Mouse (Mus musculus): ENCODE data around the gene Prr5l. TPM values are rescaled to one million over a fixed set of nuclear protein-coding genes. Genes with fewer than 3 reads are reported as not detected.

The Prr5l gene
- polyA plus RNA-seq, 1 experiment from 2014 or later = 14.2 TPM

DNA sequence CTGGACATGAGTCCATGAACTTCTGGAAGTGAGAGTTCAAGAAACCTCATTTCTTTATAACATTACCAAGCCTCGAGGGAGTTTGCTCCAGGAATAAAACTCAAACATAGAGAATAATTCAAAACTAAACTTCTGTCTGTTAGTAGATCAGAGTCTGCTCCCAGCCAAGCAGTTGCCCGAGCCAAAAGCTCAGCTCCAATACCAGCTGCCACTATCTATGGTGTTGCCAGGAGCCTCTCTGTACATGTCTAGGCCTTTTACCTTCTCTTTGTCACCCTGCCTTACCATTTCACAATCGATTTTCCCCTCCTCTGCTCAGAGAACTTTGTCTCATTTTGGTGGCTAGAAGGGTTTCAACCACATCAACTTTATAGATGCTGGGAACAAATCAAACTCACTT, 209.3 kb downstream of the Prr5l start:
- Histone ChIP-seq H3K4me1 (ENCODE audit: control insufficient read depth, insufficient read depth, low read length) (no peaks in the 10 kb centered on the region), H3K27me3 (replicated peaks; ENCODE audit: control insufficient read depth, insufficient read depth, low read length) (no peaks in the 10 kb centered on the region), H3K36me3 (ENCODE audit: control insufficient read depth, insufficient read depth, low read length) (no peaks in the 10 kb centered on the region), H3K27ac (replicated peaks; ENCODE audit: low read depth, low read length) (no peak overlapping the region), H3K4me3 (ENCODE audit: low read depth, low read length) (no peak overlapping the region), H3K4me2 (ENCODE audit: low read depth, low read length) (no peak overlapping the region), H3K9ac (ENCODE audit: low read depth, low read length) (no peak overlapping the region), H3K9me3 (ENCODE audit: control insufficient read depth, low read length) (no peaks in the 10 kb centered on the region)
- ATAC-seq (ENCODE audit: low read depth) (no peak), DNase-seq (ENCODE audit: low spot score) (no peak)
- 77% methylated on average over 3 of the region's 3 CpGs for WGBS

DNA sequence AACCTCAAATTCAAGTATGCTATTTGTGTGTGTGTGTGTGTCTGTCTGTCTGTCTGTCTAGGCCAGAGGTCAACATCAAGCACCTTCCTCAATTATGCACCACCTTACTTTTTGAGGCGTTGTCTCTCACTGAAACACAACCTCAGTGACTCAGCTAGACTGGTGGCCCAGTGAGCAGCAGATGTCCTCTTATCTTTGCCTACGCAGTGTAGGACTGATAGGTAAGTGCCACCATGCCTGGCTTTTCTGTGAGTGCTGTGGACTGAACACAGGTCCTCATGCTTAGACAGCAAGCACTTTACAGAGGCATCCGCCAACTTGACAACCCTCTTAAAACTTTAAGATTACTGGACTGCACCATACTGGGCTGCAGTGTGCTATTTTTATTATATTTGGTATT, 214.1 kb downstream of the Prr5l start:
- Histone ChIP-seq H3K4me2 (ENCODE audit: low read depth, low read length) (no peak overlapping the region), H3K9ac (ENCODE audit: low read depth, low read length) (no peak overlapping the region), H3K27ac (replicated peaks; ENCODE audit: low read depth, low read length) (no peak overlapping the region), H3K4me1 (ENCODE audit: control insufficient read depth, insufficient read depth, low read length) (no peaks in the 10 kb centered on the region), H3K36me3 (ENCODE audit: control insufficient read depth, insufficient read depth, low read length) (no peaks in the 10 kb centered on the region), H3K9me3 (ENCODE audit: control insufficient read depth, low read length) (no peaks in the 10 kb centered on the region), H3K4me3 (ENCODE audit: low read depth, low read length) (no peak overlapping the region), H3K27me3 (replicated peaks; ENCODE audit: control insufficient read depth, insufficient read depth, low read length) (no peaks in the 10 kb centered on the region)
- ATAC-seq (ENCODE audit: low read depth) = no peak
- DNase-seq (ENCODE audit: low spot score) = no peak
- 89% methylated on average over 3 of the region's 3 CpGs for WGBS

DNA sequence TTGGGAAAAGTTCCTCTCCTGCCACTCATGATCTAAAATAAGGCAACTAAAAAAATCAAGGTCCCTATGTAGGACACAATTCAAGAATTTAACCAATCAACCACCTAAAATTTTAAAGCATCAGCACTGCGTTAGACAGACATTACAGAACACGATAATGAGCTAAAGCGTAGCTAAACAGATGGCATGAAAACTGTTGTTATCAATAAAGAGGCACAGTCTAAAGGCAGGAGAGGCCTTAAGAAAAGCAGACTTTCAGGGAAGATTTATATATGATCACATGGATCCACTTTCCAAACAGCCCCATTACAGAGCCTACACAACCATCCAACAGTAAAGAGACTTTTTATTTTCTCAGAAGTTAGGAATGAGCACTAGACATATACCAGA, 217.1 kb downstream of the Prr5l start:
- DNase-seq (ENCODE audit: low spot score) = no peak

DNA sequence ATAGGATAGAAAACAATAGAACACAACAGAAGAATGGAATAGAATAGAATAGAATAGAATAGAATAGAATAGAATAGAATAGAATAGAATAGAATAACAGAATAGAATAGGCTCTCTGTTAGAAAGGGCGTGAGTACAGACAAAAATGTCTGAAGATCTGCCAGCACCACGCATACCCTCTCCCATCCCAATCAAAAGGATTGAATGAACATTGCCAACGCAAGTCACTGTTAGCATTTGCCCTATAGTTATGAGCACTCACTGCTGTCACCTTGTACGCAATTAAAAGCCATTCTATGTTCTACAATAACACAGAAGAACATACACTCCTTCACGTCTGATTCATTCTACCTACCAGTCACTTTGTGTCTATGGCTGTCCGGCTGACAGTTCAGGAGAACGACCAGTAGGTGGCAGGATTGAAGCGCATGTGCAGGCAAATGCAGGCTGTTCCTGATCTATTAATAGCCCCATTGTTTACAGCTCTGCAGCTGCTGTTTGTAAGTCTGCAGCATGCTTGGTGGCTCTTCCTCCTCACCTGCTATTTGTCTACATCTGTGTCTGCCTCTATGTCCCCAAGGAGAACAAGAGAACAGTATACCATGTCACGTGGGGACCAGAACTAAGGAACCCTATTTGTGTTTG, 217.6 kb downstream of the Prr5l start:
- 18% methylated on average over 9 of the region's 9 CpGs for WGBS
- Histone ChIP-seq H3K36me3 (ENCODE audit: control insufficient read depth, insufficient read depth, low read length) (no peaks in the 10 kb centered on the region), H3K27me3 (replicated peaks; ENCODE audit: control insufficient read depth, insufficient read depth, low read length) (no peaks in the 10 kb centered on the region), H3K27ac (replicated peaks; ENCODE audit: low read depth, low read length) (no peak overlapping the region), H3K9me3 (ENCODE audit: control insufficient read depth, low read length) (no peaks in the 10 kb centered on the region), H3K9ac (ENCODE audit: low read depth, low read length) (no peak overlapping the region), H3K4me3 (ENCODE audit: low read depth, low read length) (no peak overlapping the region), H3K4me1 (ENCODE audit: control insufficient read depth, insufficient read depth, low read length) (no peaks in the 10 kb centered on the region), H3K4me2 (ENCODE audit: low read depth, low read length) (no peak overlapping the region)
- DNase-seq (ENCODE audit: low spot score) = peak; percentile 90
- ATAC-seq (ENCODE audit: low read depth) = peak; percentile 90

More for the DNA sequence above, 217.1 kb downstream of the Prr5l start:
- Histone ChIP-seq H3K27me3 (replicated peaks; ENCODE audit: control insufficient read depth, insufficient read depth, low read length) (no peaks in the 10 kb centered on the region), H3K9ac (ENCODE audit: low read depth, low read length) (no peak overlapping the region), H3K4me3 (ENCODE audit: low read depth, low read length) (no peak overlapping the region), H3K27ac (replicated peaks; ENCODE audit: low read depth, low read length) (no peak overlapping the region), H3K4me1 (ENCODE audit: control insufficient read depth, insufficient read depth, low read length) (no peaks in the 10 kb centered on the region), H3K9me3 (ENCODE audit: control insufficient read depth, low read length) (no peaks in the 10 kb centered on the region), H3K36me3 (ENCODE audit: control insufficient read depth, insufficient read depth, low read length) (no peaks in the 10 kb centered on the region), H3K4me2 (ENCODE audit: low read depth, low read length) (no peak overlapping the region)
- ATAC-seq (ENCODE audit: low read depth) = no peak
- 85% methylated on average over 3 of the region's 3 CpGs for WGBS

Other genes with a start within 250 kb of the Prr5l start
- 0.31 and 0.33 TPM in 2 replicates for gene Rag1, start 233.5 kb downstream of the Prr5l start, polyA plus RNA-seq (2014; fragmentation: Nextera tagmentation; extraction: Ambion mirVana)
- 55.8 and 65.6 TPM in 2 replicates for gene B230118H07Rik, start 233.5 kb downstream of the Prr5l start, polyA plus RNA-seq (2014; fragmentation: Nextera tagmentation; extraction: Ambion mirVana)
- 12.8 and 13.3 TPM in 2 replicates for gene Traf6, start 204.6 kb downstream of the Prr5l start, polyA plus RNA-seq (2014; fragmentation: Nextera tagmentation; extraction: Ambion mirVana)
- 61.7 and 70.2 TPM in 2 replicates for gene Commd9, start 3.2 kb upstream of the Prr5l start, polyA plus RNA-seq (2014; fragmentation: Nextera tagmentation; extraction: Ambion mirVana)

Data from embryonic facial prominence, embryonic 14.5 days (tissue).